Mouse (Mus musculus) midbrain, embryonic 14.5 days (tissue): ENCODE data around the gene Wfikkn1. TPM values are rescaled to one million over a fixed set of nuclear protein-coding genes. Genes with fewer than 3 reads are reported as not detected.
A peak's percentile ranks its signal among the peaks of the same experiment; 100 is the strongest.

Experiments
- ATAC-seq: fragments of 200-750 bp; cut with Nextera tagmentation; 2 replicates; pipeline ENCODE4 v1.8.0; 2017; ENCODE audit warnings: moderate number of reproducible peaks, moderate library complexity; ENCODE audit not compliant: low FRiP score, low TSS enrichment
- DNase-seq: peaks from one replicate; pipeline ENCODE4 v3.0.0-alpha.2; 2015
- H3K27ac ChIP-seq: fragments of 300-500 bp; sonication (generic); replicated peaks from 2 replicates; pipeline ENCODE4 v1.5.1; 2014; ENCODE audit warnings: mild to moderate bottlenecking, low read depth, low read length, moderate library complexity
- H3K27me3 ChIP-seq: fragments of 300-500 bp; sonication (generic); 2 replicates; pipeline ENCODE4 v1.6.1; 2014; ENCODE audit warnings: low read length, control low read depth, mixed read lengths; ENCODE audit not compliant: control insufficient read depth, insufficient read depth
- H3K36me3 ChIP-seq: fragments of 300-500 bp; sonication (generic); 2 replicates; pipeline ENCODE4 v1.6.1; 2014; ENCODE audit warnings: low read length, control low read depth; ENCODE audit not compliant: control insufficient read depth, insufficient read depth
- H3K4me1 ChIP-seq: fragments of 300-500 bp; sonication (generic); 2 replicates; pipeline ENCODE4 v1.6.1; 2014; ENCODE audit warnings: mild to moderate bottlenecking, antibody characterized with exemption, low read length, control low read depth; ENCODE audit not compliant: control insufficient read depth, insufficient read depth
- H3K4me2 ChIP-seq: fragments of 300-500 bp; sonication (generic); 2 replicates; pipeline ENCODE4 v1.6.1; 2014; ENCODE audit warnings: mild to moderate bottlenecking, low read length, moderate library complexity
- H3K4me3 ChIP-seq: fragments of 300-500 bp; sonication (generic); replicated peaks from 2 replicates; pipeline ENCODE4 v1.5.1; 2014; ENCODE audit warnings: low read depth, low read length
- H3K9ac ChIP-seq: fragments of 300-500 bp; sonication (generic); replicated peaks from 2 replicates; pipeline ENCODE4 v1.6.1; 2014; ENCODE audit warnings: mild to moderate bottlenecking, low read length, moderate library complexity
- H3K9me3 ChIP-seq: fragments of 300-500 bp; sonication (generic); 2 replicates; pipeline ENCODE4 v1.6.1; 2016; ENCODE audit warnings: low read length, control low read depth, mixed read lengths; ENCODE audit not compliant: control insufficient read depth
- WGBS: fragments of 180-500 bp; shearing (Covaris S2); extraction: QIAGEN DNeasy Blood & Tissue Kit; methylation state at CpG from one replicate; pipeline ENCODE4 v1.1.7; 2014; 5-methylcytosine and 5-hydroxymethylcytosine counted together
- polyA plus RNA-seq: library from polyadenylated mRNA; unstranded; fragments of >200 nt; fragmentation: Nextera tagmentation; extraction: Ambion mirVana; gene quantifications from 2 replicates; pipeline ENCODE4 v1.2.1, GENCODE M21; 2014

The Wfikkn1 gene
- polyA plus RNA-seq, 1 experiment from 2014 or later, result 0.70 TPM

GRCm38 (mm10) chr17:25860832-25861703 is 19.6 kb downstream of the Wfikkn1 start, which contains the start of gene Wdr90:
Gene Wdr90 (minus strand): TSS chr17:25861501.
- Histone ChIP-seq H3K4me3 (peak within 1 kb of the TSS; percentile 63), H3K4me2 (peak within 1 kb of the TSS; percentile 86), H3K27ac (peak within 1 kb of the TSS; percentile 85), H3K9ac (peak within 1 kb of the TSS; percentile 83), H3K27me3 (no peaks in the 10 kb centered on the region), H3K9me3 (no peaks in the 10 kb centered on the region), H3K4me1 (peaks cover 13% of the 10 kb centered on the region), H3K36me3 (no peaks in the 10 kb centered on the region)
- whole genome bisulfite sequencing, result 3% methylated on average over 65 of the region's 65 CpGs
- DNase-seq, result peak; percentile 97
- peak; percentile 92 for ATAC-seq

- Histone ChIP-seq H3K9ac (no peak overlapping the region), H3K36me3 (0 out of 2 replicates have a peak, but pooled peaks cover under 1% of the 10 kb centered on the region), H3K27ac (no peak overlapping the region), H3K4me1 (peaks cover 13% of the 10 kb centered on the region), H3K4me3 (peak overlapping the region; percentile 63; the same call in 1 of the 2 replicates), H3K27me3 (no peaks in the 10 kb centered on the region), H3K4me2 (peak overlapping the region; percentile 86), H3K9me3 (no peaks in the 10 kb centered on the region)
- DNase-seq (no peak), ATAC-seq (no peak)
- WGBS, result 91% methylated on average over 6 of the region's 6 CpGs
Observed at GRCm38 (mm10) chr17:25860229-25860628, 20.4 kb downstream of the Wfikkn1 start.

- peak within 1 kb of the TSS; percentile 70 for H3K4me2 ChIP-seq
- no peaks in the 10 kb centered on the region for H3K9me3 ChIP-seq
- peaks cover 53% of the 10 kb centered on the region for H3K36me3 ChIP-seq
- WGBS, result 2% methylated on average over 20 of the region's 21 CpGs
- peak within 1 kb of the TSS; percentile 62 for H3K27ac ChIP-seq
- peak; percentile 96 for DNase-seq
- H3K4me3 ChIP-seq, result peak within 1 kb of the TSS; percentile 78
- H3K27me3 ChIP-seq, result no peaks in the 10 kb centered on the region
- ATAC-seq, result peak; percentile 89
- peak within 1 kb of the TSS; percentile 71 for H3K9ac ChIP-seq
- H3K4me1 ChIP-seq, result peaks cover 12% of the 10 kb centered on the region
Observed at GRCm38 (mm10) chr17:25844396-25844901, 36.2 kb downstream of the Wfikkn1 start, which contains the start of gene Rhot2. Gene Rhot2 (minus strand): TSS chr17:25844851.

- 3% methylated on average over 35 of the region's 38 CpGs for WGBS
- ATAC-seq, result no peak; the same call in 1 of the 2 replicates
- peak overlapping the region; percentile 62 for H3K27ac ChIP-seq
- H3K27me3 ChIP-seq, result no peaks in the 10 kb centered on the region
- peak overlapping the region; percentile 70 for H3K4me2 ChIP-seq
- peak; percentile 43 for DNase-seq
- H3K36me3 ChIP-seq, result peaks cover 55% of the 10 kb centered on the region
- peak overlapping the region; percentile 78 for H3K4me3 ChIP-seq
- no peaks in the 10 kb centered on the region for H3K9me3 ChIP-seq
- peak overlapping the region; percentile 71 for H3K9ac ChIP-seq
- H3K4me1 ChIP-seq, result peaks cover 12% of the 10 kb centered on the region
Observed at GRCm38 (mm10) chr17:25843636-25844395, 36.8 kb downstream of the Wfikkn1 start.

- peak overlapping the region; percentile 78 for H3K4me3 ChIP-seq
- no peaks in the 10 kb centered on the region for H3K9me3 ChIP-seq
- H3K36me3 ChIP-seq, result peaks cover 57% of the 10 kb centered on the region
- H3K4me2 ChIP-seq, result peak overlapping the region; percentile 70
- DNase-seq, result no peak
- no peak for ATAC-seq
- peak overlapping the region; percentile 71; the same call in 1 of the 2 replicates for H3K9ac ChIP-seq
- no peaks in the 10 kb centered on the region for H3K27me3 ChIP-seq
- H3K4me1 ChIP-seq, result peaks cover 13% of the 10 kb centered on the region
- 93% methylated on average over 4 of the region's 4 CpGs for WGBS
- H3K27ac ChIP-seq, result no peak overlapping the region
Observed at GRCm38 (mm10) chr17:25843122-25843521, 37.5 kb downstream of the Wfikkn1 start.

- 87% methylated on average over 3 of the region's 3 CpGs for WGBS
- Histone ChIP-seq H3K27ac (no peak overlapping the region), H3K4me2 (no peak overlapping the region), H3K27me3 (no peaks in the 10 kb centered on the region), H3K36me3 (peaks cover 55% of the 10 kb centered on the region), H3K4me3 (no peak overlapping the region), H3K9ac (no peak overlapping the region), H3K9me3 (no peaks in the 10 kb centered on the region), H3K4me1 (peaks cover 20% of the 10 kb centered on the region)
- no peak for DNase-seq
- no peak for ATAC-seq
Observed at GRCm38 (mm10) chr17:25842509-25842908, 38.1 kb downstream of the Wfikkn1 start.

GRCm38 (mm10) chr17:25841117-25841880 is 39.4 kb downstream of the Wfikkn1 start, which contains the start of gene Gm20683:
Gene Gm20683 (minus strand): TSS chr17:25841763.
- peaks cover 32% of the 10 kb centered on the region for H3K4me1 ChIP-seq
- no peak within 1 kb of the TSS for H3K4me2 ChIP-seq
- peaks cover 50% of the 10 kb centered on the region for H3K36me3 ChIP-seq
- H3K9ac ChIP-seq, result no peak within 1 kb of the TSS
- H3K9me3 ChIP-seq, result no peaks in the 10 kb centered on the region
- H3K27me3 ChIP-seq, result no peaks in the 10 kb centered on the region
- WGBS, result 95% methylated on average over 22 of the region's 22 CpGs
- H3K4me3 ChIP-seq, result no peak within 1 kb of the TSS
- DNase-seq (no peak), ATAC-seq (no peak)
- no peak within 1 kb of the TSS for H3K27ac ChIP-seq

GRCm38 (mm10) chr17:25840519-25840918 is 40.1 kb downstream of the Wfikkn1 start:
- peaks cover 40% of the 10 kb centered on the region for H3K4me1 ChIP-seq
- 97% methylated on average over 6 of the region's 6 CpGs for WGBS
- H3K36me3 ChIP-seq, result peaks cover 47% of the 10 kb centered on the region
- no peak overlapping the region for H3K9ac ChIP-seq
- no peak overlapping the region for H3K4me3 ChIP-seq
- no peak overlapping the region for H3K4me2 ChIP-seq
- DNase-seq (no peak), ATAC-seq (no peak)
- H3K27ac ChIP-seq, result no peak overlapping the region
- no peaks in the 10 kb centered on the region for H3K27me3 ChIP-seq
- H3K9me3 ChIP-seq, result no peaks in the 10 kb centered on the region
